Mouse (Mus musculus) kidney, embryonic 14.5 days (tissue): ENCODE results near the gene Rasal1. TPM values are rescaled to one million over a fixed set of nuclear protein-coding genes. Genes with fewer than 3 reads are reported as not detected.

Source experiments
- ATAC-seq: fragments of 200-750 bp; cut with Nextera tagmentation; 2 replicates; pipeline ENCODE4 v1.8.0; 2017; ENCODE audit warnings: moderate number of reproducible peaks, mild to moderate bottlenecking, moderate TSS enrichment, moderate library complexity; ENCODE audit not compliant: low FRiP score, low TSS enrichment
- H3K27ac ChIP-seq: fragments of 300-500 bp; sonication (generic); 2 replicates; pipeline ENCODE4 v1.5.1; 2014; ENCODE audit warnings: low read depth, mild to moderate bottlenecking, low read length, moderate library complexity, mixed read lengths
- H3K27me3 ChIP-seq: fragments of 300-500 bp; sonication (generic); 2 replicates; pipeline ENCODE4 v1.6.1; 2014; ENCODE audit warnings: mild to moderate bottlenecking, low read length; ENCODE audit not compliant: control insufficient read depth, insufficient read depth
- H3K36me3 ChIP-seq: fragments of 300-500 bp; sonication (generic); 2 replicates; pipeline ENCODE4 v1.6.1; 2014; ENCODE audit warnings: low read length, mixed read lengths; ENCODE audit not compliant: control insufficient read depth, insufficient read depth
- H3K4me1 ChIP-seq: fragments of 300-500 bp; sonication (generic); 2 replicates; pipeline ENCODE4 v1.6.1; 2014; ENCODE audit warnings: low read length, mixed read lengths; ENCODE audit not compliant: control insufficient read depth, insufficient read depth
- H3K4me2 ChIP-seq: fragments of 300-500 bp; sonication (generic); replicated peaks from 2 replicates; pipeline ENCODE4 v1.6.1; 2014; ENCODE audit warnings: low read depth, mild to moderate bottlenecking, low read length
- H3K4me3 ChIP-seq: fragments of 300-500 bp; sonication (generic); 2 replicates; pipeline ENCODE4 v1.5.1; 2014; ENCODE audit warnings: mild to moderate bottlenecking, low read length
- H3K9ac ChIP-seq: fragments of 300-500 bp; sonication (generic); 2 replicates; pipeline ENCODE4 v1.6.1; 2014; ENCODE audit warnings: low read depth, mild to moderate bottlenecking, low read length, moderate library complexity
- H3K9me3 ChIP-seq: fragments of 300-500 bp; sonication (generic); 2 replicates; pipeline ENCODE4 v1.6.1; 2016; ENCODE audit warnings: low read length; ENCODE audit not compliant: control insufficient read depth
- WGBS: fragments of 180-500 bp; shearing (Covaris S2); extraction: QIAGEN DNeasy Blood & Tissue Kit; methylation state at CpG from one replicate; pipeline ENCODE4 v1.1.7; 2014; 5-methylcytosine and 5-hydroxymethylcytosine counted together
- polyA plus RNA-seq: library from polyadenylated mRNA; unstranded; fragments of >200 nt; fragmentation: Nextera tagmentation; extraction: Ambion mirVana; gene quantifications from 2 replicates; pipeline ENCODE4 v1.2.1, GENCODE M21; 2014

The Rasal1 gene
- polyA plus RNA-seq, 1 experiment from 2014 or later = 0.23 TPM

DNA sequence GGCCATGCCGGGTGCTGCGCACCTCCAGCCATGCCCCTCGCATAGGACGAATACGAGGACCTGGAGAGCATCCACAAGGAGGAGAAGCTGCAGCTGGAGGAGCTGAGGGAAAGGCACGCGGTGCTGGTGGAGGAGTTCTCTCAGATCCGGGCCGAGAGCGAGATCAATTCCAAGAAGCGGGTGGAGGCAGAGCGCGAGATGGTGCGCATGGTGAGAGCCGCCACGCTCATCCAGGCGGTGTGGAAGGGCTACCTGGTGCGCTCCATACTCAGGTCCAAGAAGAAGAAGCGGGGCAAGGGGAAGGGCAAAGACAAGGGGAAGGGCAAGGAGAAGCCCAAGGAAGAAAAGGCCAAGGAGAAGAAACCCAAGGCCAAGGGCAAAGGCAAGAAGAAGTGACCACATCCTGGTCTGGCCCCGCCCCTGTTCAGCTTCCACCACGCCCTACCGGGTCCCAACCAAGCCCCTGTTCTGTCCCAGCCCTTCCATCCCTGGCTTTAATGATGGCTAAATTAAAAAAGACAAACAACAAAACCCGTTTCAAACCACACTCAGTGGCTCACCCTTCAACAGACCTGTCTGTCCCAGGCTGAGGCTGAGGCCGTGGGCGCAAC lies 41.9 kb upstream of the Rasal1 start:
- Histone ChIP-seq H3K27ac (no peak overlapping the region), H3K4me3 (no peak overlapping the region), H3K27me3 (no peaks in the 10 kb centered on the region), H3K9ac (no peak overlapping the region), H3K4me1 (peaks cover 16% of the 10 kb centered on the region), H3K9me3 (no peaks in the 10 kb centered on the region), H3K4me2 (no peak overlapping the region), H3K36me3 (no peaks in the 10 kb centered on the region; the same call in 1 of the 2 replicates)
- no peak for ATAC-seq
- WGBS = 73% methylated on average over 25 of the region's 25 CpGs

- H3K4me1 ChIP-seq = peaks cover 17% of the 10 kb centered on the region
- H3K9ac ChIP-seq = no peak overlapping the region
- H3K27ac ChIP-seq = no peak overlapping the region
- no peaks in the 10 kb centered on the region for H3K9me3 ChIP-seq
- WGBS = 83% methylated on average over 3 of the region's 3 CpGs
- ATAC-seq = no peak
- no peaks in the 10 kb centered on the region; the same call in 1 of the 2 replicates for H3K36me3 ChIP-seq
- H3K4me2 ChIP-seq = no peak overlapping the region
- no peaks in the 10 kb centered on the region for H3K27me3 ChIP-seq
- no peak overlapping the region for H3K4me3 ChIP-seq
Measured at GRCm38 (mm10) chr5:120607335-120607734, 41.3 kb upstream of the Rasal1 start.

DNA sequence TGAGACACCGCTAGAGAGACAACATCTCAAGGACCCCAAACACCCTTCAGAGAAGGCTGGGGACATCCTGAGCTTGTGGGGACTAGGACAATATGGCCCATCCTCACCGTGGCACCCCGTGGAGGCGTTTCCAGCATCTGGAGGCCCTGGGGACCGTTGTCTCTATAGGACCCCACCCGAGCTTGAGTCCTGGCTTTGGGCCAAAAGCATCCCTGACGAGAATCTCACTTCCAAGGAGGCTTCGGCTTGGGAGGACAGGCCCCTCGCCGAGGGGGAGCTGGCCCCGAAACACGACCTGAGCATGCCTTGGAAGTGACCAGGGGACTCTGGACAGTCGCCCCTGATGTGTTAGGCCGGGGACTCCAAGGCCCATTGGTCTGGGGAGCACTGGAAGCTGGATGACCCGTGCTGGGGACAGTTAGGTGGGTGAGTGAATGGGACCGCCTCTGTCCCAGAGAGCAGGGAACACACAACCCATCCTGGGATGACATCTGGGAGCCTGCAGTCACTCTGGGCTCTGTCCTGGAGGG lies 39.3 kb upstream of the Rasal1 start:
- Histone ChIP-seq H3K9me3 (no peaks in the 10 kb centered on the region), H3K4me2 (no peak overlapping the region), H3K9ac (no peak overlapping the region), H3K27me3 (no peaks in the 10 kb centered on the region), H3K4me1 (peaks cover 21% of the 10 kb centered on the region), H3K27ac (no peak overlapping the region), H3K36me3 (no peaks in the 10 kb centered on the region; the same call in 1 of the 2 replicates), H3K4me3 (no peak overlapping the region)
- ATAC-seq = no peak
- WGBS = 84% methylated on average over 16 of the region's 16 CpGs

DNA sequence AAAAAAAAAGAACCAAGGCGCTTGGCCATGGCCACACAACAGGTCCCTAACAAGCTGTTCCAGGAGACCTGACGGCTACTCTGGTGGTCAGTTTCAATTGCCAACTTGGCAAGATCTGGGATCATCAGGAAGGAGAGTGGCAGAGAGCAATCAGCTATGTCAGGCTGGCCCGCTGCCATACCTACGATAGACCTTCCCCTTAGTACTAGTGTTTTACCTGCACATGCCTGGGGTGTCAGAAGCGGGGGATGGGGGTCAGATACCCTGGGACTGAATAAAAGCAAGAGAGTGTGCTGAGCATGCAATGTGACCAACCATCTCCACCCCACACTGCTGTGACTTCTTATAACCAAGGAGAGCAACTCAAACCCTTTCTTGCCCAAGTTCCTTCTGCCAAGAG lies 37.7 kb upstream of the Rasal1 start:
- Histone ChIP-seq H3K4me3 (no peak overlapping the region; the same call in 1 of the 2 replicates), H3K4me1 (peaks cover 14% of the 10 kb centered on the region), H3K4me2 (no peak overlapping the region), H3K9me3 (no peaks in the 10 kb centered on the region), H3K27me3 (no peaks in the 10 kb centered on the region), H3K36me3 (no peaks in the 10 kb centered on the region; the same call in 1 of the 2 replicates), H3K9ac (no peak overlapping the region), H3K27ac (no peak overlapping the region)
- ATAC-seq = no peak
- WGBS = 89% methylated on average over 5 of the region's 5 CpGs

- Histone ChIP-seq H3K9me3 (no peaks in the 10 kb centered on the region), H3K27ac (no peak overlapping the region), H3K9ac (peak overlapping the region; percentile 50; the same call in 1 of the 2 replicates), H3K27me3 (no peaks in the 10 kb centered on the region), H3K4me3 (peak overlapping the region; percentile 68), H3K4me1 (peaks cover 14% of the 10 kb centered on the region), H3K4me2 (peak overlapping the region; percentile 74), H3K36me3 (no peaks in the 10 kb centered on the region; the same call in 1 of the 2 replicates)
- ATAC-seq = no peak
- 60% methylated on average over 8 of the region's 8 CpGs for WGBS
Measured at GRCm38 (mm10) chr5:120611416-120611815, 37.2 kb upstream of the Rasal1 start.

DNA sequence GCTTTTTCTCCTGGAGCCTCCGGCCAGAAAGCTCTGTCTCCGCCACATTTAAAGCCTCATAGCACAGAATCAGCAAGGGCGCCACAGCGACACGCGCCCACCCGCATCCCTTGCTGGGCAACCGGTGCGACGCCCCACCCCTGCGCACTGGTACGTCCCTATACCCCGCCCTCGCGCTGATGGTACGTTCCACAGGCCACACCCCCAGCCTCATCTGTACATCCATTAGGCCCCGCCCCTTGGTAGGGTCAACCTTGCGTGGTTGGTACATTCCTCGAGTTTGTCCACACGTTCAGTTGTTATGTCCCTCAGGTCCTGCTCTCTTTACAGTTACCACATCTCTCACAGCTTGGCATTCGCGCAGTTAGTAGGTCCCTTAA lies 36.2 kb upstream of the Rasal1 start, which contains the start of the genes Rita1 and Ddx54:
Rita1 (minus strand) TSS at position 148 of the 380 bp plus-strand sequence.
Ddx54 (plus strand) TSS at position 298 of the 380 bp plus-strand sequence.
- H3K4me1 ChIP-seq = peaks cover 14% of the 10 kb centered on the region
- no peaks in the 10 kb centered on the region for H3K27me3 ChIP-seq
- H3K9me3 ChIP-seq = no peaks in the 10 kb centered on the region
- peak within 1 kb of the TSS; percentile 68 for H3K4me3 ChIP-seq
- WGBS = under 1% methylated on average over 22 of the region's 22 CpGs
- H3K27ac ChIP-seq = peak within 1 kb of the TSS; percentile 70
- peaks cover 5% of the 10 kb centered on the region; the same call in 1 of the 2 replicates for H3K36me3 ChIP-seq
- ATAC-seq = peak; percentile 86
- H3K4me2 ChIP-seq = peak within 1 kb of the TSS; percentile 79
- H3K9ac ChIP-seq = peak within 1 kb of the TSS; percentile 65

DNA sequence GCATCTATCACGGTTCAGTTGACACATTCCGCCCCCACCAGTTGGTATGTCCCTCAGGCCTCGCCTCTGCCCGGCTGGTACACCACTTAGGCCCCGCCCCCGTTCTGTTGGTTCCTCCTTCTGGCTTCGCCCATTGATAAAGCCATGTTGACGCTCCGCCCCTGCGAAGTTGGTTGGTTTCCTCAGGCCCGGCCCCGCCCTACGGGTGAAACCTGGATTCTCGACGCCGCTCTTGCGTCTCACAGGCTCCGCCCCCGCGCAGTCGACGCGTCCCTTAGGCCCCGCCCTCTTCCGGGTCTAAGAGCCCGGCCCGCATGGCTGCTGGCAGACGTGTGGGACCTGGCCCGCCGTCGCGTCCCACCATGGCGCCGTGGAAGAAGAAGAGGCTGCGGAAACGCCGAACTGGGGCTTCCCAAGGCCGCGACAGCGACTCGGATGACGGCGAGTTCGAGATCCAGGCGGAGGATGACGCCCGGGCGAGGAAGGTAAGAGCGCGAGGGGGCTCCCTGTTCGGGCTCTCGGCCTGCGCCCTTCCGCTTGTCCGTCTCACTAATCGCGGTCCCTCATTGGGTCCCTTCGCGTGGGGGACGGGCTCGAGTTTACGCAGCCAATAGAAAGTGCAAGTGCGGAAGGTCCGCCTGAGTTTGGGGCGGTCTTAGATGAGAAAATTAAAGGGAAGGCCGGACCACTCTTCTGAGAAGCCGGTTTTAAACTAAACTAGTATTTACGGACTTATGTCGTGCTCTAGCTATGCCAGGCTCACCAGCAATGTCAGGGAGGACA lies 35.6 kb upstream of the Rasal1 start:
- peak overlapping the region; percentile 79 for H3K4me2 ChIP-seq
- peak overlapping the region; percentile 65 for H3K9ac ChIP-seq
- peaks cover 14% of the 10 kb centered on the region for H3K4me1 ChIP-seq
- no peaks in the 10 kb centered on the region for H3K9me3 ChIP-seq
- peak overlapping the region; percentile 70 for H3K27ac ChIP-seq
- ATAC-seq = peak; percentile 94
- peak overlapping the region; percentile 68 for H3K4me3 ChIP-seq
- H3K36me3 ChIP-seq = peaks cover 11% of the 10 kb centered on the region; the same call in 1 of the 2 replicates
- WGBS = under 1% methylated on average over 69 of the region's 69 CpGs
- H3K27me3 ChIP-seq = no peaks in the 10 kb centered on the region

- peaks cover 39% of the 10 kb centered on the region for H3K36me3 ChIP-seq
- H3K9me3 ChIP-seq = no peaks in the 10 kb centered on the region
- H3K27me3 ChIP-seq = no peaks in the 10 kb centered on the region
- ATAC-seq = no peak
- H3K9ac ChIP-seq = no peak overlapping the region
- H3K27ac ChIP-seq = no peak overlapping the region
- WGBS = 98% methylated on average over 4 of the region's 4 CpGs
- H3K4me2 ChIP-seq = no peak overlapping the region
- no peak overlapping the region for H3K4me3 ChIP-seq
- H3K4me1 ChIP-seq = peaks cover 13% of the 10 kb centered on the region
Measured at GRCm38 (mm10) chr5:120615903-120616302, 32.7 kb upstream of the Rasal1 start.
